Mouse (Mus musculus): Measurements from ENCODE around the gene Kars.

- no peak for TF ChIP-seq CTCF (IDR thresholded peaks at IDR 0.05; ENCODE audit: low read depth)
- no peak for TF ChIP-seq EP300 (IDR thresholded peaks at IDR 0.05; ENCODE audit: low read depth)
These were observed 63.2 kb downstream of the Kars start for GRCm38 (mm10) chr8:111947954-111948353.

Measured in heart, postnatal 0 days (tissue).